Mouse (Mus musculus) CH12.LX (cell line): ENCODE results near the gene Dek. TPM values are rescaled to one million over a fixed set of nuclear protein-coding genes. Genes with fewer than 3 reads are reported as not detected.

ENCODE experiments used
- DNase-seq: peaks from one replicate; pipeline ENCODE4 v3.0.0-alpha.2; 2013; ENCODE audit errors: extremely low read depth
- H3K27ac ChIP-seq: 2 replicates; pipeline ENCODE4 v1.5.1; 2012; ENCODE audit warnings: low read depth, mild to moderate bottlenecking, control low read depth, moderate library complexity; ENCODE audit not compliant: insufficient read depth
- H3K27me3 ChIP-seq: replicated peaks from 2 replicates; pipeline ENCODE3; 2012; ENCODE audit warnings: inconsistent platforms
- H3K36me3 ChIP-seq, 2 experiments: replicated peaks in 1 of 2; 2 replicates each; pipeline versions ENCODE3 to v1.6.1; 2012; ENCODE audit warnings: inconsistent platforms in 1 of 2, low read length in 1 of 2, mild to moderate bottlenecking in 1 of 2, mixed read lengths in 1 of 2, moderate library complexity in 1 of 2; ENCODE audit not compliant: control insufficient read depth in 1 of 2, insufficient read depth in 1 of 2
- H3K4me1 ChIP-seq, 2 experiments: 2 replicates each; pipeline ENCODE4 v1.6.1; 2012; ENCODE audit warnings: inconsistent platforms in 1 of 2, moderate library complexity in 1 of 2; ENCODE audit not compliant: insufficient read depth in 2 of 2, control insufficient read depth in 1 of 2
- H3K4me2 ChIP-seq: 2 replicates; pipeline ENCODE4 v1.6.1; 2012; ENCODE audit warnings: low read depth, mild to moderate bottlenecking, control low read depth; ENCODE audit not compliant: poor library complexity, insufficient read depth, severe bottlenecking
- H3K4me3 ChIP-seq, 3 experiments: fragments of 150-350 bp in 1 of 3; sonication (generic) in 1 of 3; replicated peaks in 1 of 3; 2 replicates each; pipeline versions ENCODE3 to v1.5.1; 2011 to 2012; ENCODE audit warnings: low read depth in 2 of 3, low read length in 2 of 3, mild to moderate bottlenecking in 2 of 3, moderate library complexity in 2 of 3, control low read depth in 1 of 3, improper control_type of control experiment in 1 of 3, inconsistent platforms in 1 of 3, mixed read lengths in 1 of 3; ENCODE audit not compliant: poor library complexity in 1 of 3
- H3K79me2 ChIP-seq: replicated peaks from 2 replicates; pipeline ENCODE4 v1.6.1; 2012; ENCODE audit warnings: mild to moderate bottlenecking, moderate library complexity; ENCODE audit not compliant: control insufficient read depth, poor library complexity, insufficient read depth, severe bottlenecking; ENCODE audit errors: extremely low read depth
- H3K9ac ChIP-seq: 2 replicates; pipeline ENCODE4 v1.6.1; 2012; ENCODE audit warnings: low read depth, mild to moderate bottlenecking, control low read depth, moderate library complexity; ENCODE audit not compliant: insufficient read depth
- H3K9me3 ChIP-seq: replicated peaks from 2 replicates; pipeline ENCODE3; 2012; ENCODE audit warnings: low read length, inconsistent platforms, mixed read lengths
- CHD1 ChIP-seq: IDR thresholded peaks from 2 replicates; pipeline ENCODE4 v1.6.1; 2012; ENCODE audit warnings: low read depth, low read length, improper control_type of control experiment, inconsistent platforms
- CTCF ChIP-seq, 2 experiments: IDR thresholded peaks in 1 of 2; conservative IDR thresholded peaks in 1 of 2; 2 replicates each; pipeline ENCODE4 v1.5.1; 2011 to 2012; ENCODE audit warnings: low read depth in 2 of 2, low read length in 2 of 2, improper control_type of control experiment in 1 of 2, inconsistent platforms in 1 of 2, mild to moderate bottlenecking in 1 of 2, moderate library complexity in 1 of 2
- E2F4 ChIP-seq: IDR thresholded peaks from 2 replicates; pipeline ENCODE4 v1.6.1; 2011; ENCODE audit warnings: low read depth, low read length, improper control_type of control experiment; ENCODE audit not compliant: insufficient replicate concordance
- EP300 ChIP-seq: IDR thresholded peaks from 2 replicates; pipeline ENCODE4 v1.6.1; 2011; ENCODE audit warnings: low read length, improper control_type of control experiment
- ETS1 ChIP-seq: conservative IDR thresholded peaks from 2 replicates; pipeline ENCODE4 v1.6.1; 2012; ENCODE audit warnings: low read depth, mild to moderate bottlenecking, inconsistent platforms, low read length, improper control_type of control experiment, moderate library complexity
- GABPA ChIP-seq: IDR thresholded peaks from 2 replicates; pipeline ENCODE4 v1.6.1; 2012; ENCODE audit warnings: low read depth, low read length, improper control_type of control experiment, inconsistent platforms; ENCODE audit not compliant: insufficient replicate concordance
- HCFC1 ChIP-seq: IDR thresholded peaks from 2 replicates; pipeline ENCODE4 v1.6.1; 2012; ENCODE audit warnings: low read depth, mild to moderate bottlenecking, inconsistent platforms, low read length, improper control_type of control experiment
- JUN ChIP-seq: IDR thresholded peaks from 2 replicates; pipeline ENCODE4 v1.6.1; 2011; ENCODE audit warnings: low read depth, mild to moderate bottlenecking, low read length, improper control_type of control experiment, moderate library complexity; ENCODE audit not compliant: insufficient read depth
- MAFK ChIP-seq: IDR thresholded peaks from 2 replicates; pipeline ENCODE4 v1.6.1; 2011; ENCODE audit warnings: low read length, improper control_type of control experiment; ENCODE audit not compliant: insufficient replicate concordance
- MAZ ChIP-seq: IDR thresholded peaks from 2 replicates; pipeline ENCODE4 v1.6.1; 2012; ENCODE audit warnings: low read depth, mild to moderate bottlenecking, inconsistent platforms, low read length, improper control_type of control experiment, moderate library complexity
- MEF2A ChIP-seq: IDR thresholded peaks from 2 replicates; pipeline ENCODE4 v1.6.1; 2014; ENCODE audit warnings: low read depth, mild to moderate bottlenecking, inconsistent platforms, low read length, improper control_type of control experiment, borderline replicate concordance
- MXI1 ChIP-seq: IDR thresholded peaks from 2 replicates; pipeline ENCODE4 v1.6.1; 2011; ENCODE audit warnings: mild to moderate bottlenecking, low read depth, low read length, improper control_type of control experiment
- MYC ChIP-seq: IDR thresholded peaks from 2 replicates; pipeline ENCODE4 v1.6.1; 2011; ENCODE audit warnings: low read depth, mild to moderate bottlenecking, improper control_type of control experiment, low read length
- PAX5 ChIP-seq: IDR thresholded peaks from 2 replicates; pipeline ENCODE4 v1.6.1; 2012; ENCODE audit warnings: low read length, inconsistent platforms, mixed read lengths
- POLR2AphosphoS2 ChIP-seq: IDR thresholded peaks from 2 replicates; pipeline ENCODE4 v1.6.1; 2011; ENCODE audit warnings: low read depth, low read length, improper control_type of control experiment
- RAD21 ChIP-seq: IDR thresholded peaks from 2 replicates; pipeline ENCODE4 v1.6.1; 2011; ENCODE audit warnings: low read depth, mild to moderate bottlenecking, low read length, improper control_type of control experiment, moderate library complexity
- SIN3A ChIP-seq: IDR thresholded peaks from 2 replicates; pipeline ENCODE4 v1.6.1; 2012; ENCODE audit warnings: low read length, improper control_type of control experiment, inconsistent platforms
- SMC3 ChIP-seq: IDR thresholded peaks from 2 replicates; pipeline ENCODE4 v1.6.1; 2011; ENCODE audit warnings: low read depth, low read length, improper control_type of control experiment
- TCF12 ChIP-seq: IDR thresholded peaks from 2 replicates; pipeline ENCODE4 v1.6.1; 2014; ENCODE audit warnings: low read depth, mild to moderate bottlenecking, inconsistent platforms, low read length, improper control_type of control experiment
- USF1 ChIP-seq: IDR thresholded peaks from 2 replicates; pipeline ENCODE4 v1.6.1; 2014; ENCODE audit warnings: low read depth, mild to moderate bottlenecking, inconsistent platforms, low read length, improper control_type of control experiment
- ZC3H11A ChIP-seq: IDR thresholded peaks from 2 replicates; pipeline ENCODE4 v1.6.1; 2012; ENCODE audit warnings: low read depth, mild to moderate bottlenecking, inconsistent platforms, low read length, improper control_type of control experiment
- ZKSCAN1 ChIP-seq: IDR thresholded peaks from 2 replicates; pipeline ENCODE4 v1.6.1; 2012; ENCODE audit warnings: low read depth, inconsistent platforms, low read length, improper control_type of control experiment, borderline replicate concordance
- ZNF384 ChIP-seq: IDR thresholded peaks from 2 replicates; pipeline ENCODE4 v1.6.1; 2012; ENCODE audit warnings: low read depth, low read length, improper control_type of control experiment, inconsistent platforms
- dilution Hi-C: fragments of 300-500 bp; cut with MboI; formaldehyde crosslinking; loops from 2 replicates; pipeline ENCODE4 v1.14.3; 2020; ENCODE audit warnings: low sequenced_read_pairs; ENCODE audit not compliant: extremely low pct_unique_long_range_greater_than_20kb, extremely low pct_ligation_motif_present
- in situ Hi-C: fragments of 300-500 bp; cut with MboI; formaldehyde crosslinking; loops from 3 replicates; pipeline ENCODE4 v1.14.3; 2019; ENCODE audit warnings: low sequenced_read_pairs, low pct_ligation_motif_present, low pct_unique_long_range_greater_than_20kb, mixed read lengths
- polyA plus RNA-seq: library from polyadenylated mRNA; unstranded; fragments of >175 nt; gene quantifications from 2 replicates; pipeline ENCODE4 v1.2.1, GENCODE M21; 2012; ENCODE audit warnings: low read depth; ENCODE audit not compliant: insufficient read length
- total RNA-seq, 2 experiments: library from RNA; depleted of rRNA; stranded (reverse); fragments of 300-350 nt in 1 of 2; fragments of >200 nt in 1 of 2; gene quantifications; 2 replicates each; pipeline ENCODE4 v1.2.3; 2012 to 2014

Dek gene
- total and polyA plus RNA-seq, 3 experiments, result 28.8 to 228 (median 196) TPM

- TF ChIP-seq SIN3A, result no peak
- TF ChIP-seq MXI1, result no peak
- TF ChIP-seq CTCF (conservative IDR thresholded peaks at IDR 0.05 in 1 of 2, IDR thresholded peaks at IDR 0.05 in 1 of 2; ENCODE audit: low read depth in 2 of 2, low read length in 2 of 2), result no peak
- TF ChIP-seq USF1, result no peak
- no peak for TF ChIP-seq E2F4
- no peak for TF ChIP-seq GABPA
- TF ChIP-seq MAFK, result no peak
- no peak for TF ChIP-seq JUN
- no peak for TF ChIP-seq MEF2A
- TF ChIP-seq ETS1, result no peak
- no peak for TF ChIP-seq TCF12
- no peak for TF ChIP-seq RAD21
- TF ChIP-seq ZC3H11A, result no peak
- no peak for TF ChIP-seq HCFC1
- Histone ChIP-seq H3K9ac (no peak overlapping the region), H3K4me1 (0 out of 4 replicates have a peak, but pooled peaks cover 0 to 4% of the 10 kb centered on the region in 2 experiments), H3K27me3 (peaks cover 3% of the 10 kb centered on the region), H3K4me2 (no peak overlapping the region), H3K9me3 (no peaks in the 10 kb centered on the region), H3K4me3 (no peak overlapping the region), H3K79me2 (no peaks in the 10 kb centered on the region), H3K27ac (no peak overlapping the region), H3K36me3 (no peaks in the 10 kb centered on the region)
- DNase-seq, result no peak
- dilution Hi-C loops, result no loop called here
- in situ Hi-C loops, result no loop called here
These were observed 6.1 kb upstream of the Dek start for GRCm38 (mm10) chr13:47112056-47112455.

- in situ Hi-C loops (no loop called here), dilution Hi-C loops (no loop called here)
- TF ChIP-seq RAD21, result no peak
- no peak for TF ChIP-seq ZKSCAN1
- no peak for TF ChIP-seq ETS1
- no peak for TF ChIP-seq TCF12
- TF ChIP-seq MAFK, result no peak
- TF ChIP-seq HCFC1, result no peak
- TF ChIP-seq ZNF384, result no peak
- no peak for TF ChIP-seq PAX5
- no peak for TF ChIP-seq MYC
- no peak for TF ChIP-seq POLR2AphosphoS2
- TF ChIP-seq MAZ, result no peak
- no peak for TF ChIP-seq CHD1
- no peak for TF ChIP-seq SMC3
- no peak for TF ChIP-seq EP300
- no peak for DNase-seq
- Histone ChIP-seq H3K4me3 (no peak overlapping the region), H3K27me3 (peaks cover 3% of the 10 kb centered on the region), H3K9ac (no peak overlapping the region), H3K36me3 (no peaks in the 10 kb centered on the region), H3K4me2 (no peak overlapping the region), H3K9me3 (no peaks in the 10 kb centered on the region), H3K4me1 (0 out of 4 replicates have a peak, but pooled peaks cover 0 to 5% of the 10 kb centered on the region in 2 experiments), H3K27ac (no peak overlapping the region), H3K79me2 (no peaks in the 10 kb centered on the region)
These were observed 5.2 kb upstream of the Dek start for GRCm38 (mm10) chr13:47111185-47111584.
